Mouse (Mus musculus) liver, embryonic 14.5 days (tissue): ENCODE data around the gene Ahsg.

Experiments
- CTCF ChIP-seq: IDR thresholded peaks from 2 replicates; pipeline ENCODE4 v1.5.1; 2016; ENCODE audit warnings: antibody characterized with exemption, low read depth, control low read depth
- EP300 ChIP-seq: IDR thresholded peaks from 2 replicates; pipeline ENCODE4 v1.6.1; 2016; ENCODE audit warnings: antibody characterized with exemption, low read depth

- TF ChIP-seq CTCF (no peak), EP300 (no peak)
These were observed 48.1 kb downstream of the Ahsg start for GRCm38 (mm10) chr16:22939120-22939695.
